In genomic region chr5:15506575-15507308, GRCm38 (mm10) we compare ENCODE assay signal across 8 mouse cellular contexts. TPM values are rescaled to one million over a fixed set of nuclear protein-coding genes. Genes with fewer than 3 reads are reported as not detected.
DNase-seq lines count a peak whose midpoint lies in the region; ATAC-seq and TF ChIP-seq lines count a peak whose summit lies in the region.

No protein-coding gene starts in this region.

- TF ChIP-seq POLR2A in brain, embryonic 14.5 days (IDR thresholded peaks at IDR 0.05; ENCODE audit: borderline replicate concordance, extremely low read depth, insufficient read depth, insufficient read length, poor library complexity, severe bottlenecking): no peak

- peak overlapping the region; percentile 13 for H3K4me3 ChIP-seq in midbrain, embryonic 16.5 days (ENCODE audit: low read depth, low read length)

- peak; percentile 82 for ATAC-seq in midbrain, embryonic 16.5 days

- H3K4me2 ChIP-seq in midbrain, embryonic 16.5 days (ENCODE audit: low read length): peak overlapping the region; percentile 25

- H3K27ac ChIP-seq in midbrain, embryonic 16.5 days (ENCODE audit: low read length): no peak overlapping the region

- TF ChIP-seq CTCF in brain, embryonic 14.5 days (IDR thresholded peaks at IDR 0.05; ENCODE audit: borderline replicate concordance, extremely low read depth, insufficient read depth, insufficient read length): peak; percentile 55; the same call in 1 of the 2 replicates

- WGBS in midbrain, embryonic 16.5 days: 42% methylated on average over 16 of the region's 16 CpGs

- H3K27me3 ChIP-seq in midbrain, embryonic 16.5 days (ENCODE audit: control insufficient read depth, insufficient read depth, low read depth, low read length): no peaks in the 10 kb centered on the region

- no peak overlapping the region for H3K9ac ChIP-seq in midbrain, embryonic 16.5 days (ENCODE audit: low read depth, low read length)

- DNase-seq in adrenal gland, adult (ENCODE audit: inconsistent age in 2 of 2, low spot score in 1 of 2): peak; percentile 14 to 71
- no peak for DNase-seq in adrenal gland, postnatal 4 days (ENCODE audit: low spot score in 2 of 2)
- DNase-seq in 416B (ENCODE audit: low read depth): peak; percentile 57
- peak; percentile 65 for DNase-seq in brain, embryonic 14.5 days (ENCODE audit: low read depth)
- peak; percentile 18 to 24 for DNase-seq in gastrocnemius, postnatal 4 days (ENCODE audit: low spot score in 2 of 2)
- DNase-seq in kidney, postnatal 14 days: peak; percentile 31
- DNase-seq in spleen, postnatal 36 days (ENCODE audit: low spot score in 2 of 2): no peak

- no peaks in the 10 kb centered on the region for H3K36me3 ChIP-seq in midbrain, embryonic 16.5 days (ENCODE audit: control insufficient read depth, insufficient read depth, low read length)

- H3K4me1 ChIP-seq in midbrain, embryonic 16.5 days (ENCODE audit: control insufficient read depth, insufficient read depth, low read length): no peaks in the 10 kb centered on the region

- H3K9me3 ChIP-seq in midbrain, embryonic 16.5 days (replicated peaks; ENCODE audit: control insufficient read depth, low read length, poor library complexity, severe bottlenecking): peaks cover 18% of the 10 kb centered on the region

RNA-seq across cellular contexts. Expression of gene Gm21190, which starts 22.3 kb away (rescaled TPM):
- total RNA-seq in adrenal gland, postnatal 4 days (2021): not detected
- not detected in 2 replicates for polyA plus RNA-seq in brain, embryonic 14.5 days (2012; rRNA removed)
- total RNA-seq in gastrocnemius, postnatal 4 days (2021): not detected
- not detected in 2 replicates for polyA plus RNA-seq in midbrain, embryonic 16.5 days (2015; fragmentation: Nextera tagmentation; extraction: Ambion mirVana)

RNA-seq across cellular contexts. Expression of gene Gm21149, which starts 30.4 kb away (rescaled TPM):
- not detected for total RNA-seq in adrenal gland, postnatal 4 days (2021)
- polyA plus RNA-seq in brain, embryonic 14.5 days (2012; rRNA removed): not detected in 2 replicates
- not detected for total RNA-seq in gastrocnemius, postnatal 4 days (2021)
- not detected in 2 replicates for polyA plus RNA-seq in midbrain, embryonic 16.5 days (2015; fragmentation: Nextera tagmentation; extraction: Ambion mirVana)

Comparison
In these comparisons a context has a peak if more than half of its experiments do, and no peak if none do; other contexts are left out.
1. DNase-seq: peak in adrenal gland, adult (2 of 2), 416B (single experiment), brain, embryonic 14.5 days (single experiment), gastrocnemius, postnatal 4 days (2 of 2) and kidney, postnatal 14 days (single experiment); none in adrenal gland, postnatal 4 days (0 of 2) and spleen, postnatal 36 days (0 of 2).